Mouse (Mus musculus): ENCODE results near the gene Tmed10. TPM values are rescaled to one million over a fixed set of nuclear protein-coding genes. Genes with fewer than 3 reads are reported as not detected.

Tmed10 gene
- 100 to 1,000 TPM; 108 to 122 (median 116) TPM for total RNA-seq (2022)

DNA sequence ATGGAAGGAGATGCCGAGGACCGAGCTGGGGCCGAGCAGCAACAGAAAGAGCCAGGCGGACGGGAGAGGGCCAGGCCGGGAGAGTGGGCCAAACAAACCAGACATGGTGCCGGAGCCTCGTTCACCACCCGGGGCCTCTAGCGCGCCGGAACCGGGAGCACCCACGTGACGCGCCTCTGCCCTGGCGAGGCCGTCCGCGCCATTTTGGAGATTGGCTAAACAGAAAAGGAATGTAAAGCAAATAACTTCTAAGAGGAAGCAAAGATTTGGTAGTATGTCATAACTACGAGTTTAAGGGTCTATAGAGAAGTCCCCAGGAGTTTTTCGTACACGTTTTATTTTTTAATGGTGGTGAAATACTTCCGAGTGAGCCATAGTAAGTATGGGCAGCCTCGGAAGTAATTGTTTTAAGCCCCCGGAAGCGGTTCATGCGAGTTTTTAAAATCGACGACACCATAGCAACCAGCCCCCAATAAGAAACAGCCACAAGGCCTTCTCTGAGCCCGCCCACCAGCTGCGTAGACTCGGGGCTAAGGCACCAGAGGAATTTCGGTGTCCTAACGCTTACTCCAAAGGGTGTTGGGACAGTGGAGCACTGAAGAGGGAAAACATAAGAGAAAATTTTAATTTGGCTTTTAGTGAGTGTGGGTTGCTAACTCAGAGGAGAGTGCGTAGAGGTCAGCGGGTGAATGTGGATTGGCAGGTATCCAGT, at the start of gene Tmed10:
TSS of gene Tmed10 (minus strand) at position 287 of the 712 bp plus-strand sequence.
- DNase-seq (ENCODE audit: low spot score in 2 of 2) = peak; percentile 85 to 88

DNA sequence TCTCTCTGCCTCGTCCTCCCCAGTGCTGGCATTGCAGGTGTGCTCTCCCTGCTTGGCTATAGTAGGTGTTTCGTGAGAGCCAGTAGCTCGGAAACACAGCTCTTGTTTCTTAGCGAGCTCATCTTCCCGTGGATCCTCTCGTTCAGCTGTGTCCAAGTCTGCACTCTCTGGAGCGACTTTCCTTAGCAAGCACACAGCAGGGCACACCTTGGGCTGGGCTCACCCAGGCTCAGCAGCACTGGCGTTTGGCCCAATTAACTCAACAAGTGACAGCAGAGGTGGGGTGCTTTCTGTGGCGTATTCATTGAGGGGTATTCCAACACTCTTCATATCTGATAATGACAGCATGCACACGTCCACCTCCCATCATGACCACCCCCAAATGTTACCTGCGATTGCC, 48.6 kb upstream of the Tmed10 start:
- no peak for DNase-seq (ENCODE audit: low spot score in 2 of 2)

DNA sequence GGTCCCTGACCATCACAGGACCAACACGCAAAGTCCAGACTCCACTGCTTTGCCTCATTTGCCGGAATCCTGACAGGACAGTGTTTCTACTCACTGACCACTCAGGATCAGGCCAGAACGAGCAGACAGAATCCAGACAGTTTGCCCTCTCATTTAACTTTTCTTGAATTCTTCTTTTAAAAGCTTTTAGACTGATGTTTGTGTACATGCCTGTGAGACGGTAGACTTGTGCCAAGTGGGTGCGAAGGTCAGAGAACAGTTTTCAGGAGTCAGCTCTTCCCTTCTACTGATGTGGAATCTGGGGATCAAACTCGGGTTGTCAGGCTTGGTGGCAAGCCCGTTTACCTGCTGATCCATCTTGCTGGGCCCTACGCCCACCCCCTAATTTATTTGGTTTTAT, 47.9 kb upstream of the Tmed10 start:
- DNase-seq (ENCODE audit: low spot score in 2 of 2) = no peak

DNA sequence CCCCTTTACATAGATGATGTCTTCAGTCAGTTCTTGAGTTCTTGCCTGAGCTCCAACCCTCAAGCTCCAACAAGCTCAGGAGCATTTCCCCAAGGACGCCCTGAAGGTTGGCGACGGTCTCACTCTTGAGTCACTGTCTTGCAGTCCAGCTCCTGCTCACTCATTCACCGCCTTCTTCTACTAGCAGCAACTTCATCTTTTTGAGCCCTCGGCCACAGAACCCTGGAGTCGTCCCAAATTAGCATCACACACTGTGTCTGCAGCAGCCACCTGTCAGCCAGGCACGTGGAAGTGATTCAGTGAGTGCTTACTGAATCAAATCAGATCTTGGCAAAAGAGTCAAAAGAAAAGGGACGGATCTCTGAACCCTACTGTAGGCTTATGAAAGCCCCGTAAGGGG, 46.3 kb upstream of the Tmed10 start:
- no peak for DNase-seq (ENCODE audit: low spot score in 2 of 2)

DNA sequence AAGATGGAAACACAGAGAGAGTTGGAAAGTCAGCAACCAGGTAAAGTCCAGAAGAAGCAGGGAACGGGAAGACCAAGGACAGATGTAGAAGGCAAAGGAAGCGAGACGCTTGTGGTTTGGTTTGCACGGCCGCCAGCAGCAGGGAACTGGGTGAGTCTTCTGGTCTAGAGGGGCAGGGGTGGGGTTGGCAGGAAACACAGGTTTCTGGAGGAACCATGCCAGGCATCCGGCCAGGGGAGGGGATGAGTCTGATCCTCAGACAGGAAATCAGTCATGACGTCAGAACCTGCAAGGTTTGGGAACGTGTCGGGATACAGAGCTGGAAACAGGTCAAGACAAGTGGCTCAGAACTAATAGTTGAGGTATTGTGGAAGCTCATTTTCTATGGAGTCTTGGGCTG, 43.2 kb upstream of the Tmed10 start:
- no peak for DNase-seq (ENCODE audit: low spot score in 2 of 2)

DNA sequence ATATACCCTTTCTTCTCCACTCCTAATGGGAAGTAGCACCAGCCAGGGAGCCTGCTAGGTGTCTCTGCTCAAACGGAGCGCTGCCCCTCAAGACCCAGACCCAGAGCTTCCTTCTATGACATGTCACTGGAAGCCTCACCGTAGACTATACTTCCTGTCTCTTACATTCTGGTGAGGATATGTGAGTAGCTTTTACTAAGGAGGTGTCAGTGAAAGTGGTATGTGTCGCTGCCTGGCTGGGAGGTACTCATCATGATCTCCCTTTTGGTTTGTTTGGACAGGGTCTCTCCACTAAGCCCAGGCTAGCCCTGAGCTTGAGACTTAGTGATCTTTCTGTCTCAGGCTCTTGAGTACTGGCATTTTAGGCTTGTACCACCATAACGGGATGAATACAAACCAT, 41.7 kb upstream of the Tmed10 start:
- DNase-seq (ENCODE audit: low spot score in 2 of 2) = no peak

DNA sequence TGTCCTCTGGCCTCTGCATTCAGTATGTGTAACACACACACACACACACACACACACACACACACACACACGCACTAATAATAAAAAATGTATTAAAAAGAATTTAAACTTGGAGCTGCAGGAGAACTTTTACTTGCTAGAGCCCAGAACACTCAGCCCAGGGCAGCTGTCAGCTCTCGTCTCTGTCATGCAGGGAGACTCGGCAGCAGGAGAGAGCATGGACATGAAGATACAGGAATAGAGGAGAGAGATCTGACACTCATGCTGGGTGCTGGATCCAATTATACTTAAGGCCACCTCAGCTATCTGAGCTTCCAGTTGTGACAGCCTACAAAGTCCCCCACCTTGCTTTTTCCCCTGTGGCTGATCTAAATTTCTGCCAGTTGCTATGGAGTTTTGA, 41.2 kb upstream of the Tmed10 start:
- no peak for DNase-seq (ENCODE audit: low spot score in 2 of 2)

DNA sequence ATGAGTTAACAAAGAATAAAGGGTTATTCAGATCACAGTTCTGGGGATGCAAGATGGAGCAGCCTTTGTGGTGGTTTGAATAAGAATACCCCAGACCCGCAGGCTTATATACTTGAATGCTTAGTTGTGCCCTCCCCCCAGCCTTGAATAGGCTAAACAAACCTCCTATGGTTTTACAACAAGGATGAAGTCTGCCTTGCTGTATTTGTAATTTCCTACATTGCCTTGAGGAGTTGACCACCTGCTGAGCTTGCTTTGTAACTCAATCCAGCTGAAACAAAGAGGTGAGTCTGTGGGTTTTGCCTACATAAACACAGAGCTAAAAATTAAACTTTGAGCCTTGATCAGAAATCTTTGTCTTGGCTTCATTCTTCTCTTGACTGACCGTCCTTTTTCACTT, 36.5 kb upstream of the Tmed10 start:
- no peak for DNase-seq (ENCODE audit: low spot score in 2 of 2)

DNA sequence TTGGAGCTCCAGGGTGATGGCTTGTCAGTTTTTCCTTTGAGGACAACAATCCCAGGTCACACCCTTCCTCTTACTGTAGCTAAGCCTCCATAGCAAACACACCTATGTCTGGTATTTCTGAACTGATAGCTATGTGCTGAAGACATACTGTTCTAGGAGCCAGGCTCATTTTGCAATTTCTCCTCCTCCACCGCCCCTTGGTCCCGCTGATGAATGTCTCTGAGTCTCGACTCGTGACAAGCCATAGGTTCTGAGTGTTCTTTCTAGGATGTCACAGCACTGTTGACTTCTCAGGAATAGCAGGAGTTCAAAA, 23.3 kb upstream of the Tmed10 start:
- no peak for DNase-seq (ENCODE audit: low spot score in 2 of 2)

DNA sequence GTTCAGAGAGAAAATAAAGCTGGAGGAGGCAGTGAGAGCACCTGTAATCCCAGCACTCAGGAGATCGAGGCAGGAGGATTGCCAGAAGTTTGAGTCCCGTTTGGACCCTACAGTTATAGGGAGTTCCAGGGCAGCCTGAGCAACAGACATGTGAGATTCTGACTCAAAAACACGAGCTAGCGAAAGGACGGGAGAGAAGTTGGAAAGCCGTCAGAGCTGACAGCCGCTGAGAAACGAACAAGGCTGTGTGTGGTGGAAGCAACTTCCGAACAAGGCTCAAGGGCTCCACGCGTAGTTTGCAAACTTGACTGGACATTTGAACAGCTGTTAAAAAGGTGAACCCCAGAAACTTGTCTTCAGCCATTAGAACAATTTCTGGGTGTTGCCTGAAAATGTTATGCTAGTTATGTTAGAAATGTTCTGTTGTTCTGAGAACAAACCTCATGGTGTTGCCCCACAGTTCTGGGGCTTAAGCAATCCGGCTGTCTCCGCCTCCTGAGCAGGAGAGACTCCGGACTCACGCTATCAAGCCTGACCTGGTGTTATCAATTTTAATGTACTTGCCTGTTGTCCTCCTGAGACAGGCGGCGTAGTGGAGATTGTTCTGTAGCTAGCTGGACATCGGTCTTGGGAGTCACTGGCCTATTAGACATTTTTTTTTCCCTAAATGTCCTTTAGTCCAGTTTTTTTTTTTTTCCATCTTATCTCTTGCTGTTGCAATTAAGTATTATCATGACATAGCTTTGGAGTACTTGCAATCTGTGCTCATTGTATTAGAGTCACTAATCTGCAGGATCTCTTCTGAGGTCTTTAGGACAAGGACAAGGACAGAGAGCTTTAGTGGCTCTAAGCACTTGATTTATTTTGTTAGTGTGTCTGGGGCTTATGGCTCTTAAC, 22.7 kb upstream of the Tmed10 start:
- DNase-seq (ENCODE audit: low spot score in 2 of 2) = no peak

DNA sequence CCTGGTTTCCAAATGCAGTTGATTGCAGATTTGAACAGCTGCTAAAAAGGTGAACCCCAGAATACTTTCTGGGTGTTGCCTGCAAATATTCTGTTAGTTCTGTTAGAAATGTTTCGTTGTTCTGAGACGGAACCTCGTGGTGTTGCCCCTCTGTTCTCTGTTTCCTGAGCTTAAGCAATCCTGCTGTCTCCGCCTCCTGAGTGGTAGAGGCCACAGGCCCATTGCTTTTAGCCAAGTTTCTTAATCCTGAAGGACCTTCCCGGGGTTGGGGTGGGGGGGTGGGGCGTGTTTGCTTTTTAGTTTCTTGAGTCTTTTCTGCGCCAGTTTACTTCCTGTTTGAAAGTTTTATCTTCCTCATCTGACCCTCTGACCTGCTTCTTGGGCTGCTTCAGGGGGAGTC, 19.3 kb upstream of the Tmed10 start:
- no peak for DNase-seq (ENCODE audit: low spot score in 2 of 2)

DNA sequence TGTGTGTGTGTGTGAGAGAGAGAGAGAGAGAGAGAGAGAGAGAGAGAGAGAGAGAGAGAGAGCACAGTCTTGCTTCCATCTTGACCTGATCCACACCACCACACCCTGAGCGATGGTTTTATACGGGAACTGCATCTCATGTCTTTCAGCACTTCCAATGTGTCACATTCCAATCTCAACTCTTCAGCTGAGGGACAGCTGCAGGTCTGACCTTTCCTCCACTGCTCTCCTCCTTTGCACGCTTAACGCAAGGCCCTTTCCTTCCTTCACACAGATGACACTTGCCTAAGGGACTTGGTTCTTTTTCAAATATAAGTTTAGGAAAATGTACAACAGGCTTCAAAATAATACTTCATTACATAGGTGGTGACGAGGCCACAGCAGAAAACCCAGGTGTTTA, 18.9 kb upstream of the Tmed10 start:
- DNase-seq (ENCODE audit: low spot score in 2 of 2) = no peak

DNA sequence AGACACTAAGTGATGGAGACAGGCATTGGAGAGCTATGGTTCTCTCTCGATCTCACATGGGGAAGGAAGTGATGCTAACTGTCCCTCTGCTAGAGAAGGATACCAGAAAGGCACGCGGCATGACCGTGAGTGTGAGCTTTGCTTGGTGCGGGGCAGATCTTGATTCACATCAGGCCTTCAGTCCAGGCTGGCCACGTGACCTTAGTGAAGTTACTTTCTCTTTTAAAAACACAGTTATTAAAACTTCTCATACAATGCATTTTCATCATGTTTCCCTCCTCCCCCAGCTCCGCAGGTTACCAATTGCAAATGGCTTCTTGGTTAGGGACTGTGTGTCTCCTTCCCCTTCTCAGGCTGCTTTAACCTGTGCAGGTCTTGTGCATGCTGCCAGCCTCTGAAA, 16.5 kb upstream of the Tmed10 start:
- no peak for DNase-seq (ENCODE audit: low spot score in 2 of 2)

DNA sequence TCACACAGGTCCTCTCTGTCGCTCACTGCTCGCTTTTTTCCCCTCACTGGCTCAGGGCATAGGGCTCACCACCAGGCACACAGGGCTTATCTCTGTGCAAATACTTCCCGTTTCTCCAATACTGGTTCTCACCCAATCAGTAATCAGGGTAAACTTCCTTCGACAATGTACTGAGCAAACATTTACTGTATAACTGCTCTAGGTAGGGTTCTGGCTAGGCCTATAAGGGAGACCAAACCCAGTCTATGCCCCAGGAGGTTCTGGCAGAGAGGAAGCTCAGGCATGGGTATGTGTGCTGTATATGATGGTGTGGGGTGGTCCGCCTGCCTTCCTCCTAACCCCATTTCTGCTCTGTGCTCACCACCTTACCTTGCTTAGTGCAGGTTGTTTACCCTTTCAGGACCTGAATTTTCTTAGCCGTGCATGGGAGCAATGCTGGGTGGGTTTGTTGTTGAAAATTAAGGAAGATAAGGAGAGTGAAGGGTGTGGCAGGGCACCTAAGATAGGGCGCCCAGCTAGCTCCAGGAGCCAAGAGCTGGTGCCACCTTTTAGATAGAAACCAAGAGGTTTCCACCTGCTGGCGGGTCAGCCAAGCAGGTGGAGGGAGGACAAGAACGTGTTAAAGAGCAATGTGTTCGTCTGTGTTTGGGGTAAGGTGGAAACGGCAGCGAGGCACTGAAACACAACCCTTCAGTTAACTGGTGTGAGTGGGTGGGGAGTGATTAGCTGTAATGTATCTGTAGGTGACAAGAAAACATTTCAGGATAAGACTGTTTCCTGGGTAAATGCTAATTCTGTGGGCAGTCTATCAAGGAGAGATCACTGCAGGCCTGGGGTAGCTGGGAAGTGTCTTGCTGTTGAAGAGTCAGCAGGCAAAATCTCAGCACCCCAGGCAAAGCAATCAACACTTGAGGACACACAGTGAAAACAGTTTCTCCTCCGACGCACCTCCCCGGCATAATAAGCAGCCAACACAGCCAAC, 14.8 kb upstream of the Tmed10 start:
- DNase-seq (ENCODE audit: low spot score in 2 of 2) = no peak

DNA sequence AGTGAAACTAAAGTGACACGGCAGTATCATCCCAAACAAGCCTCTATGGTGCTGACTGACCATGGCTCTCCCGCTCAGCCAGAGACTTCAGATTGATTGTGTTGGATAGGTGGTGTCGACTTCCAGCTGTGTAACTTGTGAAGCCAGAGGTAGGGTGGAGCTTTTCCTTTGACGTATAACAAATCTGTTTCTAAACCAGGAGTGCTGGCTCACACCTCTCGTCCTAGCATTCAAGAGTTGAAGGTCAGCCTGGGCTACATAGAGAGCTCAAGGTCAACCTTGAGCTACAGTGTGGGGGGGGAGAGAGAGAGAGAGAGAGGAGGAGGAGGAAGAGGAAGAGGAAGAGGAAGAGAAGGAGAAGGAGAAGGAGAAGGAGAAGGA, 11.3 kb upstream of the Tmed10 start:
- no peak for DNase-seq (ENCODE audit: low spot score in 2 of 2)

DNA sequence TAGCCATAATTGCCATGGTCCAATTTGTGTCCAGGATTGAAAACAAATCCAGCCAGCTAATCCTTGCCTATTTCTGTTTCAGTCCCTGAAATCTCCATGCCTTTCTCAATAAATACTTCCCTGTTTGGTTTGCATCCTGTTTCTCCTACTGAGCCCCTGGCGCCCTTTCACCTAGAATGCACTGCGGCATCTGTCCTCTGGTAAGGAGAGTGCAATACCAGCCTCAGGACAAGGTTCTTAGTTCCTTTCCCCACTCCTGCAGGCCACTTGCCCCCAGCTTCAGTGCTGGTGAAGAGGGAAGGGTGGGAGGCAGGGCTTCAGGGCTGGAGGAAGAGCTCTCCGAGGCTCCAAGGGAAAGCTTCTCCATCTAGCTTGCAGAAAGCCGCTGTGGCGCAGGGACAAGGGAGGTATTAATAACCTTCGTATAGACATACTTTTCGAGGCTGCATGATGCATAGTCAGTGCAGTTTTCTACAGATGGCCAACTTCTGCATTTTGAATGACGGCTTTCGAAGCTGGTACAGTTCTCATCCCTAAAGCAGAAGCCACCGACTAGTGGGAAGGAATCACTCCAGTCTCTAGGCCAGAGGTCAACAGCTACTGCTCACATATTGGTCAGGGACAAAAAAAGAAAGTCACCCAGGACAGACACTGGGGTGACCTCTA, 10.8 kb upstream of the Tmed10 start:
- no peak for DNase-seq (ENCODE audit: low spot score in 2 of 2)

DNA sequence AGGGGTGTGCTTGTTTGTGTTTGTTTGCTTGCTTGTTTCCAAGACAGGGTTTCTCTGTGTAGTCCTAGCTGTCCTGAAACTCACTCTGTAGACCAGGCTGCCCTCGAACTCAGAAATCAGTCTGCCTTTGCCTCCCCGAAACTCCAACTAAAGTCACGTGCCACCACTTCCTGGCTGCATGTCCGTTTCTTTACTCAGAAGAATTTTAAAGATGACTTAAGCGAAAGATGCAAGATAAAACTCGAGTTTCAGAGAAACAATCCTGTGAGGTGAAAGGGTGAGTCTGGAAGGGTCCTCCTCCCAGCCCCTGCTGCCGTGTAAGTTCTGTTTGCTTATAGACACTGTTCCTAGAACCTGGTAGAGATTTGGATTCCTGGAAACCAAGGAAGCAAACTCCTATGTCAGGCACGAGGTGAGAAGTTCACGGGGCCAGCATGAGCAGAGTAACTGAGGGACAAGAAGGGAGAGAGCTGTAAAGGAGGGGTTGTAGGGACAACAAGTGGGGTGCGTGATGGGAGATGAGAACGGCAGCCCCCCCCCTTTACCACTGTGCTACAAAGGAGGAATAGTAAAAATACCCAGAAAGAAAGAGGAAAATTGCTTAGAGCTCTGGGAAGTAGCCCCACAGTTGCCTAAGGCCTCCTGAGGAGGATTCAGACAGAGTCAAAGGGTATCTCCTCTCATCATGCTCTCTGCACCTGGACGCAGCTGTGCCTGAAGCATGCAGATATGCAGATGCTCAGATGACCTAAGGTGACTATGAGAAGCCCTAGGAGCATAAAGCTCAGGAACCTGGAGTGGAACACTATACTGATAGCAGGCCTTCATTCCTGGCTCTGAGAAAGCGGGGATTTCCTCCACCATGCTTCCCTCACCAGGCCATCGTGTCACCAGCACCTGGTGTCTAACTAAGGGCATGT, 8.4 kb upstream of the Tmed10 start:
- DNase-seq (ENCODE audit: low spot score in 2 of 2) = no peak

DNA sequence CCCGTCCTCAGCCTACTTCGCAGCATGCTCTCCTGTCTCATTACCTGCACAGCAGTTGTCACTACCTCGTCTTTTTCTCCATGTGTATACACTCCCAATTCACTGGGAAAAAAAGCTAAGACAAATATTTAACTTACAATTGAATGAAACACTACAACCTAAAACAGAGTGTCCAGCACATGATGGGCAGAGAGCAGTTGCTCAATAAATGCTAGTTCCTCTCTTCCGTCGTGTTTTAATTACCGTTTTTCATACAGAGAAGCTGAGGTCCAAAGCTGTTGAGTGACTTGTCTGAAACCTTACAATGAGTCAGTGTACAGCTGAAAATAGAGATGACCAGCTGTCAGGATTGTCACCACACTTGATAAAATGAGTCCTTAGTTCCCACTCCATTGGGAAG, 6.9 kb upstream of the Tmed10 start:
- no peak for DNase-seq (ENCODE audit: low spot score in 2 of 2)

DNA sequence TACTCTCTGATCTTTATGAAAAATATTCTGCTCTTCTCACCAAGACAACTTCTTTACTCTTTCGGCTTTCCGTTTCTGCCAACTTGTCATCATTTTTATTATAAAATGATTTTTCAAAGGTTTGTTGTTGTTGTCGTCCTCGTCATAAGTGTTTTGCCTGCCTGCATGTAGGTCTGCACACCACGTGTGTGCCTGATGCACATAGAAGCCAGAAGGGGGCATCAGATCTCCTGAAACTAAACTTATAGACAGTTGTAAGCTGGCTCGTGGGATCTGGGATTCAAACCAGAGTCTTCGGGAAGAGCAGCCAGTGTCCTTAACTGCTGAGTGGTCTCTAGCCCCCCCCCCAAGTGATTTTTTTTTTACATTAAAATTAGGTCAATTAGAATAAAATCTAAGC, 6.3 kb upstream of the Tmed10 start:
- DNase-seq (ENCODE audit: low spot score in 2 of 2) = no peak

DNA sequence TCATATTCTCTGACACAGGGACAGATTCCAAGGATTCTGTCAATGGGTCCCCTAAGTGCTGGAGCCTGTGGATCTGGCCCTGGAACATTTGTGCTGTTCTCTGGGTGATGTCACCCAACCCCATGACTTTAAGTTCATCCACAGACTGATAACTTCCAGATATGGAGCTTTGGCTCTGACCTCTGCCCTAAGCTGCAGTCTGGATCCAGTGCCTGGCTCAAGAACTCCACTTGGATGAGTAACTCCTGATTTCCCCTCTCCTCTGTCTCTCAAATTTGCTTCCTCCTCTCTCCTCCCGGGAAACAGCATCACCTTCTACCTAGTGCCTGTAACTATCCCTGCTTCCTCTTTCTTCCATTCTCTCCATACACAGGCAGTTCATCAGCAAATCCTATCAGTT, 5.7 kb upstream of the Tmed10 start:
- DNase-seq (ENCODE audit: low spot score in 2 of 2) = no peak

All from gastrocnemius, adult 8-10 months (tissue).